Mouse (Mus musculus): Measurements from ENCODE around the gene Hpse2.

- TF ChIP-seq POLR2A (IDR thresholded peaks at IDR 0.05; ENCODE audit: insufficient read depth, low read length): no peak
- TF ChIP-seq CTCF (IDR thresholded peaks at IDR 0.05; ENCODE audit: low read depth, low read length): no peak
Measured at GRCm38 (mm10) chr19:42839118-42839517, 549.0 kb downstream of the Hpse2 start.
